Mouse (Mus musculus): Measurements from ENCODE around the gene Cfd. TPM values are rescaled to one million over a fixed set of nuclear protein-coding genes. Genes with fewer than 3 reads are reported as not detected.
A peak's percentile ranks its signal among the peaks of the same experiment; 100 is the strongest.

The Cfd gene
- total RNA-seq, 1 experiment: not detected

DNA sequence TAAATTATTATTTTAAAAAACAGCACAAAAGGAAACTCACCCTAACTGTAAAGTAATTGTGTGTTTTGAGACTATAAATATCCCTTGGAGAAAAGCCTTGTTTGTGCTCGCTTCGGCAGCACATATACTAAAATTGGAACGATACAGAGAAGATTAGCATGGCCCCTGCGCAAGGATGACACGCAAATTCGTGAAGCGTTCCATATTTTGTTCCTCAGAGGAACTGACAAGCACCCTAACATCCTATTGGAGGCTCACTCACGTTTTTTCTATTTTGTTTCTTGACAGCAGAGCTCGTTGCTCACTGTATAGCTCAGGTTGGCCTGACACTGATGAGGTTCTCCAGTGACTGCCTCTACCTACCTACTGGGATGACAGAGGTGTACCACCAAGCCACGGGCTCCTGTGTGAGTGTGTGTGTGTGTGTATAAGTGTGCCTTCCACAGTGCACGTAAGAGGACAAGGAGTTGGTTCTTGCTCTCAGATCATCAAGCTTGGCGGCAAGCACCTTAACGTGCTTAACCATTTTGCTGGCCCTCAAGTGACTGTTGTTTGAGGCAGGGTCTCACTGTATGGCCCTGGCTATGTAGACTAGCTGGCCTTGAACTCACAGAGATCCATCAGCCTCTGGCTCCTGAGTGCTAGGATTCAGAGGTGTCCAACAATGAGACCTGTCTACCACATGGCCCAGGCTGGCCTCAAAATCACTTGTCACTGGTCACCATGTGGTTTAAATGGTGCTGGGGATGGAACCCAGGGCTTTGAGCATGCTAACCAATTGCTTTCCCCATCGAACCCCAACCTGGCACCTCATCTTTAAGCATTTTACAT, 18.7 kb downstream of the Cfd start:
- H3K27ac ChIP-seq (ENCODE audit: insufficient read depth, low read depth, low read length, poor library complexity, severe bottlenecking): no peak overlapping the region
- in situ Hi-C loops (cut with MboI; ENCODE audit: low sequenced_read_pairs in 2 of 2, unreplicated experiment in 2 of 2): no loop called here
- DNase-seq (ENCODE audit: low read depth, low spot score): no peak

DNA sequence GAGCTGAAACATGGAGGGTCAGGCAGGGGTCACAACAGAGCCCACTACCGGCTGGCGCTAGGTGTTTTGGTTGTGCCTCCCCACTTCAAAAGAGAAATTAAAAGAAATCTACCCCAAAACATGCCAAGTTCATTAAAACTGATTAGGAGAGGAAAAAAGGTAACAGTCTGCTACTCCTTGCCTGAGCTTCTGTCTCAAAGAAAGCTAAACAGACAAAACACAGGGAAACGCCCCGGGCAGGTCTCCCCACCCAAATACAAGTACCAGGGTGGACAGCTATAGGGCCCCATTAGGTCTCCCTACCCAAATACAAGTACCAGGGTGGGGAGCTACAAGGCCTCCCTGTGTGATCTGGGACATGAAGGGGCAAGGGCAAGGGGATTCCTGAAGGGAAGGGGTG, 19.9 kb downstream of the Cfd start, which contains the start of gene Gm26602:
Gm26602 (plus strand) TSS at position 301 of the 400 bp plus-strand sequence.
- TF ChIP-seq HCFC1 (IDR thresholded peaks at IDR 0.05; ENCODE audit: borderline replicate concordance, insufficient read depth, low read length) (no peak), CHD2 (IDR thresholded peaks at IDR 0.05; ENCODE audit: low read depth, low read length) (no peak), ZNF384 (IDR thresholded peaks at IDR 0.05; ENCODE audit: low read depth, low read length) (no peak), MAFK (IDR thresholded peaks at IDR 0.05; ENCODE audit: insufficient read depth, low read depth, low read length) (no peak), ZC3H11A (IDR thresholded peaks at IDR 0.05; ENCODE audit: borderline replicate concordance, low read depth, low read length) (no peak)
- Histone ChIP-seq H3K36me3 (ENCODE audit: control insufficient read depth, insufficient read depth, low read length, poor library complexity, severe bottlenecking) (no peaks in the 10 kb centered on the region; the same call in 1 of the 2 replicates), H3K27ac (ENCODE audit: insufficient read depth, low read depth, low read length, poor library complexity, severe bottlenecking) (no peak within 1 kb of the TSS), H3K4me3 (ENCODE audit: insufficient read depth in 1 of 2, low read depth in 1 of 2, low read length in 2 of 2, poor library complexity in 1 of 2, severe bottlenecking in 1 of 2) (no peak within 1 kb of the TSS), H3K9me3 (ENCODE audit: control insufficient read depth, insufficient read depth, low read depth, low read length) (no peaks in the 10 kb centered on the region), H3K4me1 (ENCODE audit: control insufficient read depth in 2 of 2, insufficient read depth in 2 of 2, low read length in 2 of 2, poor library complexity in 1 of 2) (peaks cover 0 to 8% of the 10 kb centered on the region in 2 experiments; a peak in 1 of 4 replicates), H3K9ac (ENCODE audit: insufficient read depth, low read depth, low read length, poor library complexity, severe bottlenecking) (no peak within 1 kb of the TSS)
- no peak for DNase-seq (ENCODE audit: low read depth, low spot score)
- in situ Hi-C loops (cut with MboI; ENCODE audit: low sequenced_read_pairs in 2 of 2, unreplicated experiment in 2 of 2): no loop called here

More for the DNA sequence above, 18.7 kb downstream of the Cfd start:
- Histone ChIP-seq H3K4me3 (ENCODE audit: insufficient read depth in 1 of 2, low read depth in 1 of 2, low read length in 2 of 2, poor library complexity in 1 of 2, severe bottlenecking in 1 of 2) (peak overlapping the region in 1 of 2 experiments; percentile 99; a peak in 2 of 4 replicates), H3K9me3 (ENCODE audit: control insufficient read depth, insufficient read depth, low read depth, low read length) (no peaks in the 10 kb centered on the region), H3K4me1 (ENCODE audit: control insufficient read depth in 2 of 2, insufficient read depth in 2 of 2, low read length in 2 of 2, poor library complexity in 1 of 2) (peaks cover 0 to 8% of the 10 kb centered on the region in 2 experiments; a peak in 1 of 4 replicates), H3K36me3 (ENCODE audit: control insufficient read depth, insufficient read depth, low read length, poor library complexity, severe bottlenecking) (peaks cover 5% of the 10 kb centered on the region; the same call in 1 of the 2 replicates), H3K9ac (ENCODE audit: insufficient read depth, low read depth, low read length, poor library complexity, severe bottlenecking) (no peak overlapping the region)
- peak; percentile 48 for TF ChIP-seq MAFK (IDR thresholded peaks at IDR 0.05; ENCODE audit: insufficient read depth, low read depth, low read length)
- no peak for TF ChIP-seq ZNF384 (IDR thresholded peaks at IDR 0.05; ENCODE audit: low read depth, low read length)
- no peak for TF ChIP-seq CHD2 (IDR thresholded peaks at IDR 0.05; ENCODE audit: low read depth, low read length)
- no peak for TF ChIP-seq HCFC1 (IDR thresholded peaks at IDR 0.05; ENCODE audit: borderline replicate concordance, insufficient read depth, low read length)

DNA sequence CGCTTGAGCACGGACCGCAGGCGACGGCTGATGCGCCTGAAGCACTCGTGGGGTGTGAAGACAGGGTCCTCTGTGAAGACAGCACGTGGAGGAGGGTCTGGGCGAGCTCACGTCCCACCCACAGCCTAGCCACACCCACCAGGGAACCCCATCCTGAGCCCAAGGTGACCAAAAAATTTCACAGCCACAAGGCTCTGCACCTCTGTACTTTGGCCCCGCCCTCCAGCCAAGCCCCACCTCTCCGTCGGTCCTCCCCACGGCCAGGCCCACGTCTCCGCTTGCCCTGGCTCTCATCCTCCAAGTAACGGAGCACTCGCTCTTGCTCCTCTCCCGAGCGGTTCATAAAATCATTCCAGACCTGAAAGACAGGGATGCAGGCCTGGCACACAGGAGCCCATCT, 21.8 kb downstream of the Cfd start:
- in situ Hi-C loops (cut with MboI; ENCODE audit: low sequenced_read_pairs in 2 of 2, unreplicated experiment in 2 of 2): no loop called here
- DNase-seq (ENCODE audit: low read depth, low spot score): no peak
- peaks cover 0 to 10% of the 10 kb centered on the region in 2 experiments; a peak in 1 of 4 replicates for H3K4me1 ChIP-seq (ENCODE audit: control insufficient read depth in 2 of 2, insufficient read depth in 2 of 2, low read length in 2 of 2, poor library complexity in 1 of 2)

GRCm38 (mm10) chr10:79914131-79914947, 23.7 kb downstream of the Cfd start:
- Histone ChIP-seq H3K9ac (ENCODE audit: insufficient read depth, low read depth, low read length, poor library complexity, severe bottlenecking) (no peak overlapping the region), H3K9me3 (ENCODE audit: control insufficient read depth, insufficient read depth, low read depth, low read length) (no peaks in the 10 kb centered on the region), H3K27ac (ENCODE audit: insufficient read depth, low read depth, low read length, poor library complexity, severe bottlenecking) (no peak overlapping the region), H3K4me1 (ENCODE audit: control insufficient read depth in 2 of 2, insufficient read depth in 2 of 2, low read length in 2 of 2, poor library complexity in 1 of 2) (peaks cover 0 to 12% of the 10 kb centered on the region in 2 experiments; a peak in 2 of 4 replicates), H3K36me3 (ENCODE audit: control insufficient read depth, insufficient read depth, low read length, poor library complexity, severe bottlenecking) (no peaks in the 10 kb centered on the region; the same call in 1 of the 2 replicates), H3K4me3 (ENCODE audit: insufficient read depth in 1 of 2, low read depth in 1 of 2, low read length in 2 of 2, poor library complexity in 1 of 2, severe bottlenecking in 1 of 2) (no peak overlapping the region)
- no peak for DNase-seq (ENCODE audit: low read depth, low spot score)
- TF ChIP-seq ZC3H11A (IDR thresholded peaks at IDR 0.05; ENCODE audit: borderline replicate concordance, low read depth, low read length) (no peak), ZNF384 (IDR thresholded peaks at IDR 0.05; ENCODE audit: low read depth, low read length) (no peak), CHD2 (IDR thresholded peaks at IDR 0.05; ENCODE audit: low read depth, low read length) (no peak), MAFK (IDR thresholded peaks at IDR 0.05; ENCODE audit: insufficient read depth, low read depth, low read length) (no peak), HCFC1 (IDR thresholded peaks at IDR 0.05; ENCODE audit: borderline replicate concordance, insufficient read depth, low read length) (no peak)
- in situ Hi-C loops (cut with MboI; ENCODE audit: low sequenced_read_pairs in 2 of 2, unreplicated experiment in 2 of 2): no loop called here

More for the DNA sequence above, 21.8 kb downstream of the Cfd start:
- Histone ChIP-seq H3K9me3 (ENCODE audit: control insufficient read depth, insufficient read depth, low read depth, low read length) (no peaks in the 10 kb centered on the region), H3K4me3 (ENCODE audit: insufficient read depth in 1 of 2, low read depth in 1 of 2, low read length in 2 of 2, poor library complexity in 1 of 2, severe bottlenecking in 1 of 2) (no peak overlapping the region), H3K27ac (ENCODE audit: insufficient read depth, low read depth, low read length, poor library complexity, severe bottlenecking) (no peak overlapping the region), H3K36me3 (ENCODE audit: control insufficient read depth, insufficient read depth, low read length, poor library complexity, severe bottlenecking) (no peaks in the 10 kb centered on the region; the same call in 1 of the 2 replicates), H3K9ac (ENCODE audit: insufficient read depth, low read depth, low read length, poor library complexity, severe bottlenecking) (no peak overlapping the region)
- TF ChIP-seq CHD2 (IDR thresholded peaks at IDR 0.05; ENCODE audit: low read depth, low read length): no peak
- TF ChIP-seq MAFK (IDR thresholded peaks at IDR 0.05; ENCODE audit: insufficient read depth, low read depth, low read length): no peak
- TF ChIP-seq HCFC1 (IDR thresholded peaks at IDR 0.05; ENCODE audit: borderline replicate concordance, insufficient read depth, low read length): no peak
- no peak for TF ChIP-seq ZNF384 (IDR thresholded peaks at IDR 0.05; ENCODE audit: low read depth, low read length)
- no peak for TF ChIP-seq ZC3H11A (IDR thresholded peaks at IDR 0.05; ENCODE audit: borderline replicate concordance, low read depth, low read length)

All from ES-E14 (cell line).